Mouse (Mus musculus) limb, embryonic 10.5 days (tissue): Measurements from ENCODE around the gene Fas. TPM values are rescaled to one million over a fixed set of nuclear protein-coding genes. Genes with fewer than 3 reads are reported as not detected.

ENCODE experiments used
- DNase-seq: peaks from one replicate; pipeline ENCODE4 v3.0.0-alpha.2; 2017; ENCODE audit warnings: low spot score
- H3K27ac ChIP-seq: fragments of 300-500 bp; sonication (generic); 2 replicates; pipeline ENCODE4 v1.5.1; 2016; ENCODE audit warnings: mild to moderate bottlenecking
- H3K27me3 ChIP-seq: fragments of 300-500 bp; sonication (generic); 2 replicates; pipeline ENCODE4 v1.6.1; 2016; ENCODE audit warnings: low read depth, mild to moderate bottlenecking; ENCODE audit not compliant: poor library complexity, severe bottlenecking
- H3K36me3 ChIP-seq: fragments of 300-500 bp; sonication (generic); 2 replicates; pipeline ENCODE4 v1.6.1; 2016; ENCODE audit warnings: mild to moderate bottlenecking, moderate library complexity
- H3K4me1 ChIP-seq: fragments of 300-500 bp; sonication (generic); 2 replicates; pipeline ENCODE4 v1.6.1; 2016
- H3K4me3 ChIP-seq: fragments of 300-500 bp; sonication (generic); 2 replicates; pipeline ENCODE4 v1.5.1; 2016; ENCODE audit warnings: mild to moderate bottlenecking, moderate library complexity
- H3K9me3 ChIP-seq: fragments of 300-500 bp; sonication (generic); replicated peaks from 2 replicates; pipeline ENCODE4 v1.6.1; 2016; ENCODE audit warnings: mild to moderate bottlenecking
- WGBS: fragments of 180-500 bp; shearing (Covaris S2); methylation state at CpG from one replicate; pipeline ENCODE4 v1.1.7; 2016; 5-methylcytosine and 5-hydroxymethylcytosine counted together
- polyA plus RNA-seq: library from polyadenylated mRNA; unstranded; fragments of >200 nt; fragmentation: Nextera tagmentation; extraction: Ambion mirVana; gene quantifications from 2 replicates; pipeline ENCODE4 v1.2.1, GENCODE M21; 2016

Fas gene
- polyA plus RNA-seq, 1 experiment from 2014 or later: 0.53 TPM

DNA sequence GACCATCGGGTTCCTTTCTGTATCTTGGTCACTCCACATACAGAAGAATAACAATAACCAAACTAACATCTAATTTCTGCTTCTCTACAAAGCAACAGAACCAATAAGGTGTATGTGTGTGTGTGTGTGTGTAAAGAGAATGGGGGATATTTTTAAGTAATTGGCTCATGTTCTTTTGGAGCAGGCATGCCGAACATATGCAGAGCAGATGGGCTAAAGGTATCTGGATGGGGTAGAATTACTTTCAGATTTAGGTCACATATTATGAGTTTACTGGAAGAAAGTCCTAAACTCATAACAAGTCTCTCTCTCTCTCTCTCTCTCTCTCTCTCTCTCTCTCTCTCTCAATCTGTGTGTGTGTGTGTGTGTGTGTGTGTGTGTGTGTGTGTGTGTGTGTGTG is 54.2 kb downstream of the Fas start:
- Histone ChIP-seq H3K27ac (no peak overlapping the region), H3K27me3 (no peaks in the 10 kb centered on the region), H3K4me1 (peaks cover 12% of the 10 kb centered on the region), H3K36me3 (no peaks in the 10 kb centered on the region), H3K9me3 (no peaks in the 10 kb centered on the region), H3K4me3 (no peak overlapping the region)
- DNase-seq: no peak
- 72% methylated on average over 2 of the region's 2 CpGs for whole genome bisulfite sequencing

GRCm38 (mm10) chr19:34345616-34346267 is 55.3 kb downstream of the Fas start:
- Histone ChIP-seq H3K9me3 (no peaks in the 10 kb centered on the region), H3K27ac (no peak overlapping the region), H3K4me1 (peaks cover 12% of the 10 kb centered on the region), H3K36me3 (no peaks in the 10 kb centered on the region), H3K27me3 (no peaks in the 10 kb centered on the region), H3K4me3 (no peak overlapping the region)
- 62% methylated on average over 8 of the region's 8 CpGs for WGBS
- DNase-seq: no peak

GRCm38 (mm10) chr19:34353291-34353805 is 62.9 kb downstream of the Fas start:
- Histone ChIP-seq H3K9me3 (no peaks in the 10 kb centered on the region), H3K36me3 (no peaks in the 10 kb centered on the region), H3K4me3 (no peak overlapping the region), H3K27me3 (no peaks in the 10 kb centered on the region), H3K4me1 (no peaks in the 10 kb centered on the region), H3K27ac (no peak overlapping the region)
- DNase-seq: no peak
- WGBS: 44% methylated on average over 3 of the region's 3 CpGs

GRCm38 (mm10) chr19:34362639-34363038 is 72.2 kb downstream of the Fas start:
- Histone ChIP-seq H3K9me3 (no peaks in the 10 kb centered on the region), H3K4me1 (no peaks in the 10 kb centered on the region), H3K27ac (no peak overlapping the region), H3K27me3 (no peaks in the 10 kb centered on the region), H3K36me3 (no peaks in the 10 kb centered on the region), H3K4me3 (no peak overlapping the region)
- WGBS: 96% methylated on average over 1 of the region's 1 CpGs
- no peak for DNase-seq

- no peak overlapping the region for H3K27ac ChIP-seq
- no peak for DNase-seq
- WGBS: 11% methylated on average over 1 of the region's 1 CpGs
- no peaks in the 10 kb centered on the region for H3K36me3 ChIP-seq
- no peaks in the 10 kb centered on the region for H3K27me3 ChIP-seq
- no peaks in the 10 kb centered on the region for H3K9me3 ChIP-seq
- H3K4me1 ChIP-seq: peaks cover 22% of the 10 kb centered on the region
- H3K4me3 ChIP-seq: no peak overlapping the region
Observed at GRCm38 (mm10) chr19:34369551-34369950, 79.1 kb downstream of the Fas start.

DNA sequence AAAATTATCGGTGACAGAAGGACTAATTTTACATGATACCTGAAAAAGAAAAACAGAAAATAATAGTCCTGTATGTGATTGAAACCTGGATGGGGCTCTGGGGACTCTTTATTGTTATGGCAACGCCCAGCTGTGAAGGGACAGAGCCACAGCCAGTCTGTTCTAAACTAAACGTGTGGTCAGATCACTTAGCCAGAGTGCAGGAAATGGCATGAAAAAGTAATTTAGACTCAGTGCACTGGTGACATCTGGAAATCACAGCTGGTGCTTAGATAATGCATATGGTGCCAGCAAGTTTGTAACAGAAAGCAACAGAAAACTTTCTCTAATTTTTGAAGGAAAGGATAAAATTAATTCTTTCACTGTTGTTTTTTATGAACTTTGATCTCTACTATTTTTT is 79.9 kb downstream of the Fas start:
- H3K27ac ChIP-seq: no peak overlapping the region
- no peaks in the 10 kb centered on the region for H3K36me3 ChIP-seq
- no peak for DNase-seq
- H3K4me3 ChIP-seq: no peak overlapping the region
- WGBS: 44% methylated on average over 3 of the region's 3 CpGs
- no peaks in the 10 kb centered on the region for H3K27me3 ChIP-seq
- no peaks in the 10 kb centered on the region for H3K9me3 ChIP-seq
- peaks cover 22% of the 10 kb centered on the region for H3K4me1 ChIP-seq

Other genes with a start within 250 kb of the Fas start
- not detected in 2 replicates for gene Lipn, start 223.3 kb upstream of the Fas start, polyA plus RNA-seq
- gene Lipm, start 189.7 kb upstream of the Fas start, polyA plus RNA-seq: not detected in 2 replicates
- 0.09 and 0.10 TPM in 2 replicates for gene Ankrd22, start 124.6 kb upstream of the Fas start, polyA plus RNA-seq
- gene Stambpl1, start 98.4 kb upstream of the Fas start, polyA plus RNA-seq: 13.8 and 15.7 TPM in 2 replicates
- 12.0 and 19.9 TPM in 2 replicates for gene Acta2, start 35.1 kb upstream of the Fas start, polyA plus RNA-seq
- 0.18 and 1.2 TPM in 2 replicates for gene Ch25h, start 184.5 kb downstream of the Fas start, polyA plus RNA-seq
- gene Lipa, start 236.8 kb downstream of the Fas start, polyA plus RNA-seq: 18.8 and 20.9 TPM in 2 replicates